Mouse (Mus musculus) embryonic facial prominence, embryonic 11.5 days (tissue): ENCODE measurements around the gene Vps26b. TPM values are rescaled to one million over a fixed set of nuclear protein-coding genes. Genes with fewer than 3 reads are reported as not detected.

Experiments
- ATAC-seq: fragments of 200-750 bp; cut with Nextera tagmentation; replicated peaks from 2 replicates; pipeline ENCODE4 v1.8.0; 2017; ENCODE audit warnings: low read depth; ENCODE audit not compliant: insufficient number of reproducible peaks, low FRiP score, low TSS enrichment
- DNase-seq: peaks from one replicate; pipeline ENCODE4 v3.0.0-alpha.2; 2015; ENCODE audit warnings: low spot score
- H3K27ac ChIP-seq: fragments of 300-500 bp; sonication (generic); replicated peaks from 2 replicates; pipeline ENCODE4 v1.5.1; 2014; ENCODE audit warnings: mild to moderate bottlenecking, low read depth, low read length, control low read depth
- H3K27me3 ChIP-seq: fragments of 300-500 bp; sonication (generic); 2 replicates; pipeline ENCODE4 v1.6.1; 2014; ENCODE audit warnings: mild to moderate bottlenecking, low read length, moderate library complexity, mixed read lengths; ENCODE audit not compliant: control insufficient read depth, insufficient read depth
- H3K36me3 ChIP-seq: fragments of 300-500 bp; sonication (generic); replicated peaks from 2 replicates; pipeline ENCODE4 v1.6.1; 2014; ENCODE audit warnings: low read depth, mild to moderate bottlenecking, low read length, moderate library complexity, mixed read lengths; ENCODE audit not compliant: control insufficient read depth, insufficient read depth
- H3K4me1 ChIP-seq: fragments of 300-500 bp; sonication (generic); 2 replicates; pipeline ENCODE4 v1.6.1; 2014; ENCODE audit warnings: low read length, mixed read lengths; ENCODE audit not compliant: control insufficient read depth, insufficient read depth
- H3K4me2 ChIP-seq: fragments of 300-500 bp; sonication (generic); 2 replicates; pipeline ENCODE4 v1.6.1; 2014; ENCODE audit warnings: low read depth, mild to moderate bottlenecking, control low read depth, low read length, moderate library complexity
- H3K4me3 ChIP-seq: fragments of 300-500 bp; sonication (generic); 2 replicates; pipeline ENCODE4 v1.5.1; 2014; ENCODE audit warnings: low read depth, low read length, control low read depth
- H3K9ac ChIP-seq: fragments of 300-500 bp; sonication (generic); replicated peaks from 2 replicates; pipeline ENCODE4 v1.6.1; 2014; ENCODE audit warnings: mild to moderate bottlenecking, control low read depth, low read length
- H3K9me3 ChIP-seq: fragments of 300-500 bp; sonication (generic); replicated peaks from 2 replicates; pipeline ENCODE4 v1.6.1; 2016; ENCODE audit warnings: mild to moderate bottlenecking, low read length, inconsistent platforms, mixed read lengths; ENCODE audit not compliant: control insufficient read depth
- WGBS: fragments of 180-500 bp; shearing (Covaris S2); extraction: QIAGEN DNeasy Blood & Tissue Kit; methylation state at CpG from one replicate; pipeline ENCODE4 v1.1.7; 2014; 5-methylcytosine and 5-hydroxymethylcytosine counted together
- polyA plus RNA-seq: library from polyadenylated mRNA; unstranded; fragments of >200 nt; fragmentation: Nextera tagmentation; extraction: Ambion mirVana; gene quantifications from 2 replicates; pipeline ENCODE4 v1.2.1, GENCODE M21; 2014

Vps26b gene
- polyA plus RNA-seq, 1 experiment from 2014 or later: 47.6 TPM

DNA sequence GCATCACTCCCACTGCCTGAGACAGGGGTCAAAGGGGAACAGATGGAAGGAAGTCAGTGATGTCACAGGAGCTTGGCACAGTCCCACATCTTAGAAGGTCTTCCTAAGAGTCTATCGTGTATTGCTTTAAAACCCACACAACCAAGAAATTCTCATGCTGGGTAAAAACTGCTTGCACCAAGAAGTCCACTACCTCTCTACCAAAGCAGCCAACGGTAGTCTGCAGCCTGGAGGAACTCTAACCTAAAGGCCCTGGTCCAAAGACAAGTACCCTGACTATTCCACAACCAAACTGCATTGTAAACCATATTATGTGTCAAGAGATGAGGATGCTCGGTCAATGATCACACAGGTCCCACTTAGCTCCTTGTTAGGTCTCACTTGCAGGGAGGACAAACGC is 39.7 kb downstream of the Vps26b start:
- Histone ChIP-seq H3K4me2 (no peak overlapping the region), H3K4me1 (no peaks in the 10 kb centered on the region), H3K27me3 (no peaks in the 10 kb centered on the region), H3K9me3 (no peaks in the 10 kb centered on the region), H3K9ac (no peak overlapping the region), H3K4me3 (no peak overlapping the region), H3K36me3 (peaks cover 5% of the 10 kb centered on the region), H3K27ac (no peak overlapping the region)
- 92% methylated on average over 4 of the region's 4 CpGs for WGBS
- ATAC-seq: no peak
- no peak for DNase-seq

DNA sequence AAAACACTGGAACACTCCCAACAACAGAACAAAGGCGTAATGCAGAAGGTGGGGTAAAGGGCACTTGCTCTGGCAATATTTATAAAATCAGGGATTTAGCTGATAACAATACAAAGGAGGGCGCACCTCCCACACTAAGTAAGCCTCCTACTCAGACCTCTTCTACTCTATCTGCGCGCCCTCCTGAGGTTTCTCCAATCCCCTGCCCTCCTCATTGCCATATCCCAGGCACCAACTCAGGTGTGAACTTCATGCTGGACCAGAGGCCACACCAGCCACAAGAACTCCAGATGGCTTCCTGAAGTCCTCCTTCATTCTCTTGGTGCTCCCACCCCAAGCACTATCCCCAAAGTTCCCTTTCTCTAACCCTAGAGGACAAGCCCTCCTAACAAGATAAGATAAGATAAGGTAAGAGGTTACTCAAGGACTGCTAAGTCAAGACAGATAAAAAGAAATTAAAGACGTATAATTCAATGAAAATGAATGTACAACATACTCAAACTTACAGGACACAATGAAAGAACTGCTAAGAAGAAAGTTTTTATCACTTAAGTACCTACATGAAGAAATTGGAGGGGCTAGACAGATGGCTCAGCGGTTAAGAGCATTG is 44.1 kb downstream of the Vps26b start:
- 89% methylated on average over 6 of the region's 6 CpGs for WGBS
- no peak overlapping the region for H3K4me3 ChIP-seq
- DNase-seq (no peak), ATAC-seq (no peak)
- no peaks in the 10 kb centered on the region for H3K4me1 ChIP-seq
- no peaks in the 10 kb centered on the region for H3K9me3 ChIP-seq
- no peak overlapping the region for H3K4me2 ChIP-seq
- H3K27ac ChIP-seq: no peak overlapping the region
- H3K36me3 ChIP-seq: peaks cover 3% of the 10 kb centered on the region
- H3K9ac ChIP-seq: no peak overlapping the region
- H3K27me3 ChIP-seq: no peaks in the 10 kb centered on the region

DNA sequence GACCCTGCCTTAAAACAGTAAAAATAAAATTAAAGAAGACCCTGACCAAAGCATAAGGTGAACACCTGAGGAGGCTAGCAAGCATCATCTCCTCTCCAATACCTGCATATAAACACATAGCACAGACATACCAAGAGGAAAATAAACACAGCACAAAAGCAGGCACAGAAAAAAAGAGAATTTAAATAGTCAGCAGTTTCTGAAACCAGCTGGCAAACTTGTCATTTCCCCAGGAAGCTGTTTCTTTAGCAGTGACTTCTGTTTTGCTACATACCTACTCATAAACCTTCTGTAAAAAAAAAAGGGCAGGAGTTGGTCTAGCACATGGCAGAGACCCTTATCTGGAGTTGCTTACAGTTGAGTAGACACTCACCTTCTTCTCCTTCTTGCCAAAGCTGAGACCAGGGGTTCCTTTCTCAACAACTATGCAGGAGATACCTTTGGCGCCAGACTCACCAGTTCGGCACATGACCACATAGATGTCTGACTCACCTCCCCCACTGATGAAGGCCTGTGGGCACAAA is 44.7 kb downstream of the Vps26b start:
- Histone ChIP-seq H3K4me1 (no peaks in the 10 kb centered on the region), H3K9ac (no peak overlapping the region), H3K4me2 (no peak overlapping the region), H3K4me3 (no peak overlapping the region), H3K36me3 (peaks cover 3% of the 10 kb centered on the region), H3K27me3 (no peaks in the 10 kb centered on the region), H3K27ac (no peak overlapping the region), H3K9me3 (no peaks in the 10 kb centered on the region)
- DNase-seq (no peak), ATAC-seq (no peak)
- 98% methylated on average over 2 of the region's 2 CpGs for WGBS

DNA sequence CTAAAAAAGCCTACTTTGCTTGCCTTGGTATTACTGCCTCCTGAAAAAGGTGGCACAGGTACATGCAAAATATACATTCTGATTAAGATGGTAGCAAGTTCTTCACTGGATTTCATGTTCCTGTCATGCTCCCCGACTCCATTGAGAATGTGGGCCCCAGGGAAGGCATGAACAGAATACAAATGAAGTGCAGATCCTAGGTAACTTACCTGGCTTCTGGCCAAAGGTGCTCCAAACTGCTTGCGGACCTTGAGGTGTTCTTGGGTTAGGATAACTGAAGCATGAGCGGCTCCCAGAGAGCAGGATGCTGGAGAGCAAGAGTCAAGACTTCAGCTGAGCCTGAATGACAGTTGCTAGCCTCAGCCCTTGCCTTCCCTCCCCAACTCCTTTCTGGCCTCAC is 51.1 kb downstream of the Vps26b start:
- no peak for DNase-seq
- H3K27me3 ChIP-seq: no peaks in the 10 kb centered on the region

DNA sequence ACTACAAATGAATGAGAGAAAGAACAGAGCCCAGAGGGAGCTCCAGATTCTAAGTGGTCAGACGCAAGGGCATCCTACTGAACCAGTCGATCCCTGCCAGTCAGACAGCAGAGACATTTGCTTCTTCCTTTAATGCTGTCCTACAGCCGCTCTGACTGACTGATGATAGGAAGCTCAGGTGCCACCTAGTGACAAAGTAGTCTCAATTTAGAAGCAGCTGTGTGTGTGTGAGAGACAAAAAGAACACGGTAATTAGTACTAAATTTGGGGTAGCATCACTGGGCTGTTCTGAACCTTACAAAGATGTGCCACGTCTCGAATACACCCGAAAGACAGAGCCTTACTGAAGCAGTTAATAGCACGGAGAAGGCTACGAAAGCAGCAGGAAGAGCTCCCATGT is 52.1 kb downstream of the Vps26b start:
- Histone ChIP-seq H3K9ac (no peak overlapping the region), H3K27me3 (no peaks in the 10 kb centered on the region), H3K9me3 (no peaks in the 10 kb centered on the region), H3K4me1 (no peaks in the 10 kb centered on the region), H3K4me2 (no peak overlapping the region), H3K36me3 (peaks cover 6% of the 10 kb centered on the region; the same call in 1 of the 2 replicates), H3K27ac (no peak overlapping the region), H3K4me3 (no peak overlapping the region)
- 88% methylated on average over 9 of the region's 9 CpGs for WGBS
- ATAC-seq: no peak
- DNase-seq: no peak

More for the DNA sequence above, 51.1 kb downstream of the Vps26b start:
- Histone ChIP-seq H3K9ac (no peak overlapping the region), H3K4me1 (no peaks in the 10 kb centered on the region), H3K36me3 (peaks cover 3% of the 10 kb centered on the region; the same call in 1 of the 2 replicates), H3K4me3 (no peak overlapping the region), H3K27ac (no peak overlapping the region), H3K4me2 (no peak overlapping the region), H3K9me3 (no peaks in the 10 kb centered on the region)
- ATAC-seq: no peak
- WGBS: 91% methylated on average over 3 of the region's 3 CpGs

Other genes starting within 250 kb of the Vps26b start
- 4.6 and 4.7 TPM in 2 replicates for gene Glb1l2, start 223.6 kb downstream of the Vps26b start, polyA plus RNA-seq
- gene Glb1l3, start 169.2 kb downstream of the Vps26b start, polyA plus RNA-seq: not detected in 2 replicates
- gene Gm1110, start 107.0 kb downstream of the Vps26b start, polyA plus RNA-seq: not detected in 2 replicates
- gene Acad8, start 30.5 kb downstream of the Vps26b start, polyA plus RNA-seq: 42.8 and 44.8 TPM in 2 replicates
- 173 and 186 TPM in 2 replicates for gene Thyn1, start 30.4 kb downstream of the Vps26b start, polyA plus RNA-seq
- gene Ncapd3, start 110 bp upstream of the Vps26b start, polyA plus RNA-seq: 37.4 and 42.3 TPM in 2 replicates
- gene Jam3, start 125.4 kb upstream of the Vps26b start, polyA plus RNA-seq: 124 and 128 TPM in 2 replicates